Mouse (Mus musculus): Measurements from ENCODE around the gene Tstd1.

DNA sequence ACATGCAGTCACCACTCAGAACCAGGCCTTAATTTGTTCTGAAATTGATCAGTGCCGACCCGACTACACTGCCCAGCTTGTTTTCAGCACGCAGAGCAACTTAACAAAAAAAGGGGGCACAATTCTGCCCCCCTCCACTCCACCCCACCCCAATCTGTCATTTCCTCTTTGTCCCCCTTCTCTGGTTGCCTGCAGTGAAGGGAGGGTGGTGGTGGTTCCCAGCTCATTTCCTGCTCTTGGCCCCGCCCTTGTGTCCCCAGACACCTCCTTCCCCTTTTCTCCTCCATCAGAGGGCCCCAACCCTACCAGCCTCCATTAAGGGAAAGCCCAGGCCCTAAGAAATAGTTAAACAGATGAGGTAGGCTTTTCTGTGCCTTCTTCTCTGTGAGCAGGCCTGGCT, 28.6 kb upstream of the Tstd1 start:
- TF ChIP-seq CTCF (IDR thresholded peaks at IDR 0.05; ENCODE audit: low read depth) (no peak), EP300 (optimal IDR thresholded peaks at IDR 0.05) (no peak)

Measured in stomach, postnatal 0 days (tissue).